Mouse (Mus musculus) frontal cortex, postnatal 10 days (tissue): ENCODE results near the gene Doc2a.

Source experiments
- DNase-seq, 2 experiments: peaks; one replicate each; pipeline ENCODE4 v3.0.0; 2022; ENCODE audit warnings: low spot score in 2 of 2, mixed read lengths in 1 of 2

Gene Doc2a

DNA sequence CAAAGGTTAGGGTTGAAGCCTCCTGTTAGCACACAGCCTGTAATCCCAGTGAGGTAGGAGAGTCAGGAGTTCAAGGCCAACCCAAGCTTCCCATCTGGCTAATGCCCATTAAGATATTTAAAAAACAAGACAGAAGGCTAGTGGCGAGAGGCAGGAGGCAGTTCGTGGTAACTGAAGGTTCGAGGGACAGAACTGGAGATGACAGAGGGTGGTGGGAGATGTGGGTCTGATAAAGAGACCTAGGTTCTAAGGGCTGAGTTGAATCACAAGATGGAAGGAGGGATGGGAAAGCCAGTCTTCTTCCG is at the start of gene Doc2a:
Gene Doc2a (plus strand): TSS at position 301 of the 305 bp plus-strand sequence.
- no peak for DNase-seq

GRCm38 (mm10) chr7:126798127-126799049 is 48.8 kb upstream of the Doc2a start:
- DNase-seq = no peak

DNA sequence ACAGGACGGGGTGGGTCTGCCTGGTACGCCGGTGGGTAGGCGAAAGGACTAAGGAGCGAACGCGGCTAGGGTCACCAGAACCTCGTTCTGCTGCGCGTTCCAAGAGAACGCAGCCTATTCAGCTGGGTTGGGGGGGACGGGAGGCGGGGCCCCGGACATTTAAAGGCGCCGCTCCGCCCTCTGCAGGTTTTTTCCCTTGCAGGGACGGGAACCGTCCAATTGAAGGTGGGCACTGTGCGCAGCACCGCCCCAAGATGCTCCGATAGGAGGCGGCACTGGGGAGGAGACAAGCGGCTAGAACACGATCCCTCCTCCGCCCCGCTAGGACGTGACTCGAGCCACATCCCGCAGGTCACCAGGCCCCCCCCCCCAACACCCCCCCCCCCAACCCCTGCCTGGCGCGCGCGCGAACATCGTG is 48.2 kb upstream of the Doc2a start:
- peak; percentile 96 to 97 for DNase-seq

DNA sequence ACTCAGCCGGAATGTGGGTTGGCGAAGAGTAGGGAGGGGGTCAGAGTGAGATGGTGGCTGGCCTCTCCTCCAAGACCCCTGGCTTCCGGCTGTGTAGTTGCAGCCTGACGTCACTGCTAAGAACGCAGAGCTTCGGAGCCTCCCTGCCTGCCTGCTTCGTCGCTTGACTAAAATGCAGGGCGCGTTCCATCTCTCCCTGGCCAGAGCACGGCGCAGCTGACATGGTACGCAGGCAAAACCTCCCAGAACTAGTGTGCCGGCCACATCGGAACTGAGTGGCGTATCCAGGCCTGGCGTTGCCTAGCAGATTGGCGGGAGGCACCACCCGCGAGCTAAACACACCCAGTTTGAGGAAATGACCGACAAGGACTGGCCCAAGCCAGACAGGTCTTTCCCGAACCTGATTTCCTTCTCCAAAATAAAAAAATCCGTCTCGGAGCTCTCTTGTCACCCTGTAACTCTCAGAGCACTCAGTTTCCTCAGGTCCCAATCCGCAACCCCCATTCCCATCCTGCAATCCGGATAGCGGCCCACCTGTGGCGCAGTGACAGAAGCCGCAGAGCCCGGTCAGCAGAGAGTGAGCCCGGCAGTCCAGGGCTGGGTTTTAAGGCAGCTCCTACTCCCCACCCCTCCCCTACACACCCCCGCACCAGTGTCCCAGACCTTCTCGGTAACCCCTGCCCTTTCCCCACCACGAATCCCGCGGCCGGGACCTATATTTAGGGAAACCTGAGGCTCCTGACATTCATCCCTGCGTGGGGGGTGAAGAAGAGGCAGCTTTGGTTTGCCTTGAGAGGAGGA is 47.5 kb upstream of the Doc2a start:
- DNase-seq = no peak

DNA sequence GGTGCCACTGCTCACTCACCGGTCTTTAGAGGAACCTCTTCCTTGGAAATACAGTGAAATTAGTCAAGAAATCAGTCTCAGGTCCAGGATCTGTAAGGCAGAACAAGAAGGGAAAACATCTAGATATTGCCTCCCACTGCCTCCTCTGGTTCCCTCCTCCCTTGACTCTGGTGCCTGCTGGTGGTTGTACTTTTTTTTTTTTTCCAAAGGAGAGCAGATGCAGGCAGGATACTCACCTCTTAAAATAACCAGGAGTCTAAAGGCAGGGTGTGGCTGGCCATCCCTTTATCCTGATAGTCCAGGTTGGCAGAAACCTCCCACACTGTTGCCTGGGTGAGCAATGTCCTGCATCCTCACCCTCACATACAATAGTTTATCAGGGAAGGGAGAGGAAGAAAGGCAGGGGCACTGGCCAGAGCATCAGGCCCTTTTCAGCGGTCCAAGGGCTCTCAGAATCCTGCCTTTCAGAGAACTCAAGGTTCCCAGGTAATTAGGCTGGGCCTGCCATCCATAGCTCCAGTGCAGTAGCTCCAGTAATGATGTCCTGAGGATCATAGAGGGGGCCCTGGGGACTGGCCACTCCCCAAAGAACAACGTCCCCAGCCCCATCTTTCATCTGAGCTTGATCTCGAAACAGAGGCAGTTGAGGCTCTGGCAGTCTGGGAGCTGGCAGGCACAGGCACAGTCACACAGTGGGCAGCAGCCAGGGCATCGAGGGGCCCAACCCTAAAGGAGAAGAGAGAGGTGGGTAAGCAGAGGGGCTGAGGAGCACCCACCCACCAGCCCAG is 46.8 kb upstream of the Doc2a start:
- no peak for DNase-seq

DNA sequence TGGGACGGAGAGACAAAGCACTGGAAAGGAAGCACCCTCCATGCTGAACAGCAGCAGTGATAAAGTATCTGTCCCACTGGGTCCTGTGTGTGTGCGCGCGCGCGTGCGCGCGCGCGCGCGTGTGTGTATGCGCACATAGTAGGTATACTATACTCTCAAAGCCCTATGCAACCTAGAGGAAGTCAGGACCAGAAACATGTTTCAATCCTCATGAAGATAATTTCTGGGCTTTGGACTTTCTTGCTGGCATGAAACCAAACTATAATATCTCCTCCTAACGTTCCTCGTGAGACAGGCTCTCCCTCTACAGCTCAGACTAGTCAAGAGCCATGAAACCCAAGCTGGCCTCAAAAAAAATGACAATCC is 46.2 kb upstream of the Doc2a start:
- DNase-seq = no peak

DNA sequence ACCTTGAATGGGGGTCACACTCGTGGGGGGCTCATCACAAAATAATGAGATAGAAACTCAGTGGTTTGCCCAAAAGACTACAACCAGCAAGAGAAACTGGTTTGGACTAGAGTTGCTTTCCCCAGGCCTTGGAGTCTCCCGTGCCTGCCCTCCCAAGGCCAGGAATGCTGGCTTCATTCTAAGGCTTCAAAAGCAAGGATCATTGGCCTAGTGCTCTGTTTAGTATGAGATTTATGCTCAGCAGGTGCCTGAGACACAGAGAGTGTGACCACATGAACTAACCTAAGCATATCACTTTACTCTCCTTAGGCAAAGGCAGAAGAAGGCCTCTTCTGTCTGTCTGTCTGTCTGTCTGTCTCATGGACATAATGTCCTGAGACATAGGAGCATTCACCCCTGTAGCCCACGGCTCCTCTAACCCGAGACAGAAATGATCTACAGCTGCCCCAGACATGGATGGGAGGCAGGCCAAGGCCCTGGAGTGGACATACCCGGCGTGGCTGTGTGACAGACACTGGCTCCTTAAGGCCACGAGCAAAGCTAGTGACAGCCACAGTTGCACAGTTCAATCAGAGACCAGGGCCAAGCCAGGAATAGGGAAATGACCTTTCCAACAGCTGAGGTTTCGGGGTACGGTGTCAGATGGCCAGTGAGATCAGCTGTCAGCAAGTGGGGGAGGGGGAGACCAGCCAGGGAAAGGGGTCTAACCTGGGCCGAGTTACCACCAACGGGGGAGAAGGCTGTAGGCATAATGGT is 44.9 kb upstream of the Doc2a start:
- no peak for DNase-seq

- no peak for DNase-seq
Measured at GRCm38 (mm10) chr7:126803181-126803580, 44.0 kb upstream of the Doc2a start.

- no peak for DNase-seq
Measured at GRCm38 (mm10) chr7:126803751-126804150, 43.5 kb upstream of the Doc2a start.

DNA sequence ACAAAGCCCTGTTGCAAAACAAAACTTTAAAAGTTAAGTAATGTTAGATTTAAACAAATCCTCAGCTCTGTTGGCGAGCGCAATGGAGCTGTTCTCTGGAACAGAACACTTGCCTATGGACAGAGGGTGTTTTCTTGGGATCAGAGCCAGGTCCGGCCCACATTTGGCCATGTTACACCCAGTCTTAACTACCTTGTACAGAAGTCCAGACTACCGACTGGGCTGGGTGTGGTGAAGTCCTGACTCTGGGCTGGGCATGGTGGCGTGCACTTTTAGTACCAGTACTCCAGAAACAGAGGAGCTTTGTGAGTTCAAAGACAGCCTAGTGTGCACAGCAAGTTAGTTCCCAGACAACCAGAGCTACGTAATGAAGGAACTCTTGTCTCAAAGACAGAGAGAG is 40.3 kb upstream of the Doc2a start:
- no peak for DNase-seq

- no peak for DNase-seq
Measured at GRCm38 (mm10) chr7:126807405-126807804, 39.8 kb upstream of the Doc2a start.

GRCm38 (mm10) chr7:126808703-126809455 is 38.3 kb upstream of the Doc2a start:
- DNase-seq = peak; percentile 72 to 86

DNA sequence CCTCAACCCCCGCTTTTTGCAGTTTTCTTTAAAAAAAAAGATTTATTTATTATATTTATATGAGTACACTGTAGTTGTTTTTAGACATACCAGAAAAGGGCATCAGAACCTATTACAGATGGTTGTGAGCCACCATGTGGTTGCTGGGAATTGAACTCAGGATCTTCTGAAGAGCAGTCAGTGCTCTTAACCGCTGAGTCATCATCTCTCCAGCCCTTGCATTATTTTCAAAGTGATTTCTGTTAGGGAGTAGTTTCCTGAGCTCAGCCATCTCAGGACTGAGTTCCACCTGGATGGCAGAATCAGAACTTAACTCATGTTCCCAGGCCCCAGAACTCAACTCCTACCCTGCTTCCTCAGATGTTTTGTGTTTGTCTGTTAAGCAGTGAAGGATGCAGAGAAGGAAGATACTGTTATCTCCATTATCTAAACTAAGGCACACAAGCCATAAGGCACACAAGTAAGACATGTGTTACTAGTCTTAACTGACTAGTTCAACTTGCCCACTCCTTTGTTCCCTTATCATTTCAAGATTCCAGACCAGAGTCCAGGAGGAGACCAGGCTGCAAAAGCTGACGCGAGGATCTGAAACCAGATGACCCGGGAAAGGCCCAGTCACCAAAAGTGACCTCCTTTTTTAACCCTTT is 37.4 kb upstream of the Doc2a start:
- no peak for DNase-seq

DNA sequence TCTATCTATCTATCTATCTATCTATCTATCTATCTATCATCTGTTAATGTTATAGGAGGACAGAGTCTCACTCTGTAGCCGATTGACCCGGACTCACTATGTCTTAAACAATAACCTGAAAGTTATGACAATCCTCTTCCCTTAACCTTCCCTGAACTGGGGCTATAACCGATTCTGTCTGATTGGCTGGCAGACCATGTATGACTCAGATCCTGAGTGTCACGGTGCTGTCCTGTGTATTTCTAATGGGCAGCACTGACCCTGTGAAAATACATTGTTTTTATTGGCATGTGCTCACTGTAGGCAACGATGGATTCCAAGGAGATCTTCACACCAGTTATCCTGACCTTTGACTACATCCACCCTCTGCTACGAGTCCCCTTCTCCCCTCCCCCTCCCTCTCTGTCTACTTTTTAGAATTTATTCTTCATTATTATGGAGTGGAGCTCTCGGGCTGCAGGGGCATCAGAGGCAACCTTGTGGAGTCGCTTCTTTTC is 31.4 kb upstream of the Doc2a start:
- no peak for DNase-seq

DNA sequence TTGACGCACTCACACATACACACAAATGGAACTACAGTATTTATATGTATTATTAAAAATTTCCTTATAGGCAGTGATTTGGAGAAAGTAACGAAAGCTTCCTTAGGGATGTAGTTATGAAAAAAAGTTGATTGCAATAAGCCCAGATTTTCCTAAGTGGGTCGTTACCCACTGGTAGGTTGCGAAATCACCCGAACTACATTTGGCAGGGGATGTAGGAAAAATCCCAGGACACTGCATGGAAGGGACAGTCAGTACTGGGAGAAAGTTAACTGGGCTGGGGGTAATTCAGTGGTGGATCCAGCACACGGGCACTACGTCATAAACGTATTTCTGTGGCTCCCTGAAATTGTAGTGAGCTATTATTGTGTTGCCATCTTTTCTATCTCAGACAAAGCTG is 30.7 kb upstream of the Doc2a start:
- no peak for DNase-seq

DNA sequence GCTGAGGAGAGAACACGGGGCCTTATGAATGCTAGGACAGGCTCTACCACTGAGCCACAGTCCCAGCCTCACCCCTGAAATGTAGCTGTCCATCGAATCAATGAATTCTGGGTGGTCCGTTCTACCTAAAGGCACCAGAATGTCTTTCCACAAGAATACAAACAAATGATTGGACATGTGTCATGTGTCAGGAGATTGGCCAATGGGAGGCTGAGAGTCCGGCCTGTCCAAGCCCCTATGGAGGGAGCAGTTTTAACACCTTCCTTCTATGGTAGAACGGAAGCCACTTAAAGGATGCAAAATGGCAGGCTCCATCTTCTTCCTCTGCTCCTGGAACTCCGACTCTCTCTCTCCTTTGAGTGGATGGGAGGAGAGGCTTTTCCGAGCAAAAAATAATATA is 29.6 kb upstream of the Doc2a start:
- DNase-seq = no peak

GRCm38 (mm10) chr7:126818818-126819217 is 28.4 kb upstream of the Doc2a start:
- DNase-seq = no peak

DNA sequence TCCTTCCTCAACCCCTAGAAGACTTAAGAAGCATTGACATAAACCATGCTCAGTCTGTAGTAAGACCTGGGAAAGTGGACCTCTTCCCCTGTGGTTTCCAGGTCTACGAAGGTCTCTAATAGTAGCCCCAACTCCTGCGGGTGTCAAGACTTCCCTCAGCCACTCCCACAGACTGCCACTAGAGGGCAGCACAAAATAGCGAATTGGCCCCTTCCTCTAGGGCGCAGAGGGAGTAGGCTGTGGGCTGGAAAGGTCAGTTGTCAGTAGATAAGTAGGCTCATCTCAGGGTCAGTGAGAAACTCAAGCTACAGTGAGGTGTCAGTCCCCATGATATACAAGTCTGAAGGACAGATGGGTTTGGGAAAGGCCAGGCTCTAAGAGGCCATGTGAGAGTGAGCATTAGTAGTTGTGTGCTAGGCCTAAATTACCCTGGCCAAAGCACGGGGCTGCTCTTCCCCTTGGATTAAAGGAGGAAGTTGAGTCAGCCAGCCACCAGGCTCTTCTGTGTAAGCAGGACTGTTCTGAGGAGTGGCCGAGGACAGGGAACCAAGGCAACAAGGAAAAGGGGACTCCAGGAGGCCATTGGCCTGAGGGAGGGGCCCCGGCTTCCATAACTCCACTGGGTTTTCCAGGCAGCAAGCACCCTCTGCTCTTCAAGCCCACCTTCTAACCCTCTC is 25.2 kb upstream of the Doc2a start:
- peak in 1 of 2 experiments; percentile 72 for DNase-seq

- DNase-seq = no peak
Measured at GRCm38 (mm10) chr7:126822741-126823140, 24.5 kb upstream of the Doc2a start.
